Mouse (Mus musculus) cortical plate, adult 2 months (tissue): ENCODE measurements around the gene Zfp365. TPM values are rescaled to one million over a fixed set of nuclear protein-coding genes. Genes with fewer than 3 reads are reported as not detected.

Experiments used
- H3K27ac ChIP-seq: fragments of 200-500 bp; 2 replicates; pipeline ENCODE4 v1.5.1; 2012; ENCODE audit warnings: low read length, control low read depth, inconsistent platforms; ENCODE audit not compliant: insufficient read depth
- H3K4me1 ChIP-seq: fragments of 200-500 bp; 2 replicates; pipeline ENCODE4 v1.6.1; 2011; ENCODE audit warnings: low read length; ENCODE audit not compliant: control insufficient read depth, insufficient read depth
- H3K4me3 ChIP-seq: fragments of 200-500 bp; 2 replicates; pipeline ENCODE4 v1.5.1; 2011; ENCODE audit warnings: mild to moderate bottlenecking, low read length, control low read depth; ENCODE audit not compliant: insufficient read depth
- CTCF ChIP-seq: fragments of 200-500 bp; IDR thresholded peaks from 2 replicates; pipeline ENCODE4 v1.5.1; 2011; ENCODE audit warnings: mild to moderate bottlenecking, control low read depth, low read length; ENCODE audit not compliant: insufficient read depth; ENCODE audit errors: extremely low read depth
- POLR2A ChIP-seq: fragments of 200-500 bp; IDR thresholded peaks from 2 replicates; pipeline ENCODE4 v1.6.1; 2011; ENCODE audit warnings: mild to moderate bottlenecking, low read length, control low read depth; ENCODE audit not compliant: insufficient read depth; ENCODE audit errors: extremely low read depth
- polyA plus RNA-seq: library from polyadenylated mRNA; depleted of rRNA; stranded (reverse); fragments of >200 nt; gene quantifications from 2 replicates; pipeline ENCODE4 v1.2.3, GENCODE M21; 2012

Zfp365 gene
- polyA plus RNA-seq, 1 experiment = 315 TPM

- H3K4me3 ChIP-seq = no peak overlapping the region
- peaks cover 20% of the 10 kb centered on the region for H3K4me1 ChIP-seq
- peak overlapping the region; percentile 80 for H3K27ac ChIP-seq
- no peak for TF ChIP-seq POLR2A
Observed at GRCm38 (mm10) chr10:67906926-67907325, 5.5 kb downstream of the Zfp365 start.

GRCm38 (mm10) chr10:67906063-67906462, 6.4 kb downstream of the Zfp365 start:
- Histone ChIP-seq H3K4me3 (no peak overlapping the region), H3K4me1 (peaks cover 20% of the 10 kb centered on the region), H3K27ac (peak overlapping the region; percentile 48; the same call in 1 of the 2 replicates)
- no peak for TF ChIP-seq POLR2A
- no peak for TF ChIP-seq CTCF

GRCm38 (mm10) chr10:67903387-67903786, 9.1 kb downstream of the Zfp365 start:
- Histone ChIP-seq H3K4me1 (peaks cover 23% of the 10 kb centered on the region), H3K4me3 (no peak overlapping the region), H3K27ac (peak overlapping the region; percentile 96)
- TF ChIP-seq POLR2A (no peak), CTCF (no peak)

- TF ChIP-seq CTCF (no peak), POLR2A (no peak)
- peaks cover 24% of the 10 kb centered on the region for H3K4me1 ChIP-seq
- no peak overlapping the region for H3K27ac ChIP-seq
- H3K4me3 ChIP-seq = no peak overlapping the region
Observed at GRCm38 (mm10) chr10:67901179-67901578, 11.3 kb downstream of the Zfp365 start.

- TF ChIP-seq CTCF = no peak
- TF ChIP-seq POLR2A = no peak
- Histone ChIP-seq H3K4me1 (peaks cover 20% of the 10 kb centered on the region), H3K27ac (no peak overlapping the region), H3K4me3 (no peak overlapping the region)
Observed at GRCm38 (mm10) chr10:67898949-67899675, 13.3 kb downstream of the Zfp365 start.

- H3K4me3 ChIP-seq = no peak overlapping the region
- TF ChIP-seq CTCF (no peak), POLR2A (no peak)
- H3K27ac ChIP-seq = peak overlapping the region; percentile 30; the same call in 1 of the 2 replicates
- H3K4me1 ChIP-seq = peaks cover 19% of the 10 kb centered on the region
Observed at GRCm38 (mm10) chr10:67898355-67898935, 14.0 kb downstream of the Zfp365 start.

- peaks cover 15% of the 10 kb centered on the region for H3K4me1 ChIP-seq
- no peak overlapping the region for H3K4me3 ChIP-seq
- peak overlapping the region; percentile 34; the same call in 1 of the 2 replicates for H3K27ac ChIP-seq
- TF ChIP-seq POLR2A (no peak), CTCF (no peak)
Observed at GRCm38 (mm10) chr10:67897281-67897680, 15.2 kb downstream of the Zfp365 start.

GRCm38 (mm10) chr10:67894683-67895082, 17.8 kb downstream of the Zfp365 start:
- Histone ChIP-seq H3K4me3 (no peak overlapping the region), H3K4me1 (peaks cover 16% of the 10 kb centered on the region), H3K27ac (no peak overlapping the region)
- TF ChIP-seq CTCF (no peak), POLR2A (no peak)

GRCm38 (mm10) chr10:67894059-67894458, 18.4 kb downstream of the Zfp365 start:
- TF ChIP-seq POLR2A (no peak), CTCF (peak; percentile 19; the same call in 1 of the 2 replicates)
- Histone ChIP-seq H3K27ac (peak overlapping the region; percentile 86; the same call in 1 of the 2 replicates), H3K4me3 (no peak overlapping the region), H3K4me1 (peaks cover 16% of the 10 kb centered on the region)

GRCm38 (mm10) chr10:67893226-67893625, 19.2 kb downstream of the Zfp365 start:
- no peak overlapping the region for H3K4me3 ChIP-seq
- TF ChIP-seq CTCF = no peak
- TF ChIP-seq POLR2A = no peak
- H3K4me1 ChIP-seq = peaks cover 16% of the 10 kb centered on the region
- no peak overlapping the region for H3K27ac ChIP-seq
